Mouse (Mus musculus) ES-Bruce4 (cell line): ENCODE measurements around the gene Lix1l. TPM values are rescaled to one million over a fixed set of nuclear protein-coding genes. Genes with fewer than 3 reads are reported as not detected.

Experiments
- H3K27ac ChIP-seq: 2 replicates; pipeline ENCODE4 v1.5.1; 2012; ENCODE audit warnings: low read length, inconsistent platforms; ENCODE audit not compliant: insufficient read depth
- H3K27me3 ChIP-seq: 2 replicates; pipeline ENCODE4 v1.6.1; 2012; ENCODE audit warnings: mild to moderate bottlenecking, low read length, inconsistent platforms; ENCODE audit not compliant: control insufficient read depth, poor library complexity, insufficient read depth, severe bottlenecking
- H3K36me3 ChIP-seq: 2 replicates; pipeline ENCODE4 v1.6.1; 2012; ENCODE audit warnings: inconsistent platforms, mild to moderate bottlenecking, low read length, moderate library complexity; ENCODE audit not compliant: control insufficient read depth, poor library complexity, insufficient read depth, severe bottlenecking
- H3K4me1 ChIP-seq: one replicate; pipeline ENCODE4 v1.8.1; 2011; ENCODE audit warnings: low read length; ENCODE audit not compliant: control insufficient read depth, insufficient read depth
- H3K4me3 ChIP-seq: 2 replicates; pipeline ENCODE4 v1.5.1; 2011; ENCODE audit warnings: low read depth, mild to moderate bottlenecking, low read length
- H3K9ac ChIP-seq: 2 replicates; pipeline ENCODE4 v1.6.1; 2012; ENCODE audit warnings: low read depth, mild to moderate bottlenecking, inconsistent platforms; ENCODE audit not compliant: poor library complexity, severe bottlenecking
- H3K9me3 ChIP-seq: replicated peaks from 2 replicates; pipeline ENCODE4 v1.6.1; 2012; ENCODE audit warnings: mild to moderate bottlenecking, low read length, inconsistent platforms; ENCODE audit not compliant: control insufficient read depth, poor library complexity, insufficient read depth, severe bottlenecking
- CTCF ChIP-seq: IDR thresholded peaks from one replicate; pipeline ENCODE4 v1.8.1; 2011; ENCODE audit warnings: low read depth, low read length
- EP300 ChIP-seq: IDR thresholded peaks from 2 replicates; pipeline ENCODE4 v1.6.1; 2011; ENCODE audit warnings: low read depth, low read length; ENCODE audit not compliant: insufficient read depth
- POLR2A ChIP-seq: IDR thresholded peaks from one replicate; pipeline ENCODE4 v1.8.1; 2011; ENCODE audit warnings: low read length; ENCODE audit not compliant: insufficient read depth
- polyA plus RNA-seq: library from polyadenylated mRNA; stranded (reverse); fragments of >200 nt; gene quantifications from 2 replicates; pipeline ENCODE4 v1.2.4, GENCODE M21; 2011; ENCODE audit warnings: low read depth; ENCODE audit not compliant: missing spikeins, insufficient read depth, insufficient read length

Lix1l gene
- 2.5 and 3.1 TPM in 2 replicates for polyA plus RNA-seq

GRCm38 (mm10) chr3:96600639-96601250, at the start of gene Lix1l:
TSS of gene Lix1l (plus strand) at chr3:96601149.
- Histone ChIP-seq H3K27ac (no peak within 1 kb of the TSS), H3K4me1 (no peaks in the 10 kb centered on the region), H3K9me3 (no peaks in the 10 kb centered on the region), H3K4me3 (peak within 1 kb of the TSS; percentile 59), H3K36me3 (no peaks in the 10 kb centered on the region), H3K9ac (0 out of 2 replicates have a peak within 1 kb of the TSS, but pooled peaks have one; percentile 17), H3K27me3 (no peaks in the 10 kb centered on the region)
- no peak for TF ChIP-seq POLR2A
- TF ChIP-seq EP300 = no peak
- no peak for TF ChIP-seq CTCF

GRCm38 (mm10) chr3:96551203-96551602, 49.7 kb upstream of the Lix1l start:
- H3K9ac ChIP-seq = peak overlapping the region; percentile 38; the same call in 1 of the 2 replicates
- TF ChIP-seq CTCF (no peak), EP300 (no peak), POLR2A (no peak)
- H3K27ac ChIP-seq = 0 out of 2 replicates have a peak overlapping the region, but pooled peaks have one; percentile 1
- no peak overlapping the region for H3K4me3 ChIP-seq
- no peaks in the 10 kb centered on the region for H3K27me3 ChIP-seq
- no peaks in the 10 kb centered on the region for H3K36me3 ChIP-seq
- no peaks in the 10 kb centered on the region for H3K9me3 ChIP-seq
- peaks cover 1% of the 10 kb centered on the region for H3K4me1 ChIP-seq

GRCm38 (mm10) chr3:96551890-96552289, 49.1 kb upstream of the Lix1l start:
- Histone ChIP-seq H3K4me1 (peaks cover 1% of the 10 kb centered on the region), H3K9me3 (no peaks in the 10 kb centered on the region), H3K36me3 (no peaks in the 10 kb centered on the region), H3K27ac (0 out of 2 replicates have a peak overlapping the region, but pooled peaks have one; percentile 1), H3K4me3 (no peak overlapping the region), H3K9ac (peak overlapping the region; percentile 38; the same call in 1 of the 2 replicates), H3K27me3 (no peaks in the 10 kb centered on the region)
- TF ChIP-seq POLR2A = no peak
- TF ChIP-seq CTCF = no peak
- TF ChIP-seq EP300 = no peak

GRCm38 (mm10) chr3:96553601-96554000, 47.3 kb upstream of the Lix1l start:
- Histone ChIP-seq H3K9ac (no peak overlapping the region), H3K27ac (no peak overlapping the region), H3K9me3 (no peaks in the 10 kb centered on the region), H3K36me3 (peaks cover 5% of the 10 kb centered on the region), H3K4me1 (peaks cover 1% of the 10 kb centered on the region), H3K27me3 (no peaks in the 10 kb centered on the region), H3K4me3 (no peak overlapping the region)
- TF ChIP-seq EP300 (no peak), POLR2A (no peak), CTCF (no peak)

- H3K36me3 ChIP-seq = peaks cover 11% of the 10 kb centered on the region
These were observed 46.7 kb upstream of the Lix1l start for GRCm38 (mm10) chr3:96554251-96554650.

GRCm38 (mm10) chr3:96555041-96555596, 45.8 kb upstream of the Lix1l start:
- H3K4me3 ChIP-seq = no peak overlapping the region
- no peaks in the 10 kb centered on the region for H3K27me3 ChIP-seq
- no peak overlapping the region for H3K9ac ChIP-seq
- H3K9me3 ChIP-seq = no peaks in the 10 kb centered on the region
- no peak overlapping the region for H3K27ac ChIP-seq
- H3K4me1 ChIP-seq = peaks cover 1% of the 10 kb centered on the region
- H3K36me3 ChIP-seq = peaks cover 20% of the 10 kb centered on the region
- TF ChIP-seq EP300 (no peak), CTCF (no peak), POLR2A (no peak)

More at GRCm38 (mm10) chr3:96554251-96554650, 46.7 kb upstream of the Lix1l start:
- H3K27ac ChIP-seq = no peak overlapping the region
- no peak overlapping the region for H3K9ac ChIP-seq
- H3K27me3 ChIP-seq = no peaks in the 10 kb centered on the region
- H3K4me3 ChIP-seq = no peak overlapping the region
- H3K4me1 ChIP-seq = peaks cover 1% of the 10 kb centered on the region
- TF ChIP-seq CTCF = no peak
- TF ChIP-seq POLR2A = no peak
- no peak for TF ChIP-seq EP300
- no peaks in the 10 kb centered on the region for H3K9me3 ChIP-seq
